Mouse (Mus musculus): ENCODE measurements at regions not wholly inside any gene's neighbourhood (a gene's known extent, or its start where the extent isn't known, plus 50 kb on each side); places are given as distances from the start of the nearest gene placed in this dataset.
"Not testable (repeated sequence)": the region's sequence is repeated elsewhere in the genome, so short reads cannot be mapped to it uniquely, and the experiment has no call there.

DNA sequence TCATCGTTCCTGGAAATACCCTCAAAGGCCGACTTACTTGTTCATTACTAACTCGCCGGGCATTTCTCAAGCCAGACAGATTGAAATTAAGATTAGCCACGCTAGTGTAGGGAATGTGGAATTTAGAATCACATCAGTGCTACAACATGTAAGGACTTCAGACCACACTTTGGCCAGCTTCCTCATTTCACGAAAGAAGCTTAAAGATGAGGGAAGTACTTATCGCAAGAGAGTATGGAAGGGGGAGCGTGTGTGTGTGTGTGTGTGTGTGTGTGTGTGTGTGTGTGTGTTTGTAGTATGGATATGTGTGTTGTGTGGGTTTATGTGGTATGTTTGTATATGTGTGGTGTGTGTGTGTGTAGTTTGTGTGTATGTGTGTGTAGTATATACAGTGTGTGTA lies 99.3 kb upstream of the Plcl2 start:
- Histone ChIP-seq H3K4me1 (0 out of 2 replicates have a peak, but pooled peaks cover 4% of the 10 kb centered on the region), H3K27me3 (ENCODE audit: insufficient read depth, poor library complexity, severe bottlenecking) (no peaks in the 10 kb centered on the region), H3K4me3 (no peak overlapping the region), H3K9me3 (no peaks in the 10 kb centered on the region), H3K27ac (no peak overlapping the region), H3K36me3 (no peaks in the 10 kb centered on the region)
- WGBS, result 86% methylated on average over 8 of the region's 8 CpGs
- DNase-seq (ENCODE audit: low spot score), result no peak

DNA sequence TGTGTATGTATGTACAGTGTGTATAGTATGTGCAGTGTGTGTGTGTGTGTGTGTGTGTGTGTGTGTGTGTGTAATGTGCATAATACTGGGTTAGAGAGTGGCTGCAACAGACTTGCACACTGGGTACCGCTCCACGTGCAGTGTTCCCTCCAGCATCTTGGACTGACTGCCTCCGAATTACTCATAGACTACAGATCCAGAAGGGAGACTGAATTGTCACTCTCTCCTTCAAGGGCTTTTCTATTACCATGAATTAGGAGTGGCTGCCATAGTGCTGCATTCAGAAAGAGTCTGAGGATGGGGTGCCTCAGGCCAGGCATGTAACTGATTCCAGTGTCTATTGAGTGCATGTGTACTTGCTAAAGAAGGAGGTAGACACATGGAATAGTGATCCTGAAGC lies 98.9 kb upstream of the Plcl2 start:
- H3K4me1 ChIP-seq, result 0 out of 2 replicates have a peak, but pooled peaks cover 4% of the 10 kb centered on the region
- H3K9me3 ChIP-seq, result no peaks in the 10 kb centered on the region
- no peaks in the 10 kb centered on the region for H3K36me3 ChIP-seq
- no peak for DNase-seq (ENCODE audit: low spot score)
- no peaks in the 10 kb centered on the region for H3K27me3 ChIP-seq (ENCODE audit: insufficient read depth, poor library complexity, severe bottlenecking)
- WGBS, result 86% methylated on average over 3 of the region's 3 CpGs
- H3K27ac ChIP-seq, result no peak overlapping the region
- H3K4me3 ChIP-seq, result no peak overlapping the region

DNA sequence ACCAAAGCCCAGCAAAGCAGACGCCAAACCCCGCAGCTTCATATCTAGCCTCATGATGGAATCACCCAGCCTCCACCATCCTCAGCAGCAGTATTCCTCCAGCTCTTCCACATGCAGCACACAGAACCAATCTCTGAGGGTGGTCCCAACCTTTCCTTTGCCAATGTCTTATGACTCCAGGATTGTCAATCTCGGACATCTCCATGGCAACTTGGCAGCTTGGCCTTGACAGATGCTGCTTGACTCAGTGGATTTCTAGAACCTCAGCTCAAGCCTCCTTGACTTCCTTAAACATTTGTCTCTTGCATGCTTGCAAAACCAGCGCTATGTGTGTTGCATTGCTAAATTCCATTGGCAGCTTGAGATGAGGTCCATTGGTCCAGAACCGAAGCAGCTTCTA lies 96.8 kb upstream of the Plcl2 start:
- DNase-seq (ENCODE audit: low spot score), result no peak
- Histone ChIP-seq H3K4me3 (no peak overlapping the region), H3K4me1 (0 out of 2 replicates have a peak, but pooled peaks cover 4% of the 10 kb centered on the region), H3K36me3 (no peaks in the 10 kb centered on the region), H3K27me3 (ENCODE audit: insufficient read depth, poor library complexity, severe bottlenecking) (no peaks in the 10 kb centered on the region), H3K9me3 (no peaks in the 10 kb centered on the region), H3K27ac (no peak overlapping the region)
- 83% methylated on average over 5 of the region's 5 CpGs for WGBS

DNA sequence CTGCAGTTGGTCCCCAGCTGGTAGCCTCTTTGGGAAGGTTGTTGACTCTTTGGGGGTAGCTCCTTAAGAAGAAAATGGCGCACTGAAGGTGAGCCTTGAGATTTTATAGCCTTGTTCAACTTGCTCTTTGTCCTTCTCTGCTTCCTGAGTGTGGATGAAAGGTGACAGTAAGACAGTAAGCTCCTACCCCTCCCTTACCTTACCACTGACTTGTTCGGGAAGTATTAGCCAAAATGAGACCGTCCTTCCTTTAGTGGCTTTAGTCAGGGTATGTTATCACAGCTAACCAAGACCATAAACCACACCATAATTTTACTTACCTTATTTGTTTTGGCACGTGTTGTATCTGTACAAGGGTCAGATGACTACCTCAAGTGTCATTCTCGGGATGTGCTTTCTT lies 95.3 kb upstream of the Plcl2 start:
- Histone ChIP-seq H3K27me3 (ENCODE audit: insufficient read depth, poor library complexity, severe bottlenecking) (no peaks in the 10 kb centered on the region), H3K9me3 (no peaks in the 10 kb centered on the region; the same call in 1 of the 2 replicates), H3K36me3 (no peaks in the 10 kb centered on the region), H3K27ac (no peak overlapping the region), H3K4me3 (no peak overlapping the region), H3K4me1 (no peaks in the 10 kb centered on the region)
- DNase-seq (ENCODE audit: low spot score), result no peak
- WGBS, result 83% methylated on average over 5 of the region's 5 CpGs

DNA sequence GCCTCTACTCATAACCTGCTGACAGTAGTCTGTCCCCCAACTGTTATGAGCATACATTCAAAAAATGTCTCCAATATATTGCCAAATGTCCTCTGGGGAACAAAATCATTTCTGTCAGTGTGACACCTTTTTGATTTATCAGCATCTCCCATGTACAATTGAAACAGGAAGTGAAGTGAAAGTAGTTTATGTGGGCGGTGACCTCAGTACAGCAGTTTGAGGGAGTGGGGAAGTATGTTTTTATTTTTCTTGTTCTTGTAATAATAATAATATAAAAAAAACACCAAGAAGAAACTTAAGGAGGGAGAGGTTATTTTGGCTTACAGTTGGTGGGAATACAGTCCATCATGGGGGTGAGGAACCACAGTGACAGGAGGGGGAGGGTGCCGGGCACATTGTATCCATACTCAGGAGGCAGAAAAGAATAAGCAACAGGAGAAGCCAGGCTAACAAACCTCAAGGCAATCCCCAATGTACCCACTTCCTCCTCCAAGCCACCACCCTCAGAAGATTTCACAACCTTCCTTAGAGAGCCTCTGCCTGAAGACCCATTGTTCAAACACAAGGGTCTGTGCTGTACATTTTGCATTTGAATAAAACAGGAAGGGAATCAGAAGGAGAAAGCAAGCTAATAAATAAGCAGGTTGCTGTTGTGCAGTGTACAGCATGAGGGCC lies 93.7 kb upstream of the Plcl2 start:
- DNase-seq (ENCODE audit: low spot score), result no peak
- 88% methylated on average over 2 of the region's 2 CpGs for WGBS
- no peak overlapping the region for H3K27ac ChIP-seq

DNA sequence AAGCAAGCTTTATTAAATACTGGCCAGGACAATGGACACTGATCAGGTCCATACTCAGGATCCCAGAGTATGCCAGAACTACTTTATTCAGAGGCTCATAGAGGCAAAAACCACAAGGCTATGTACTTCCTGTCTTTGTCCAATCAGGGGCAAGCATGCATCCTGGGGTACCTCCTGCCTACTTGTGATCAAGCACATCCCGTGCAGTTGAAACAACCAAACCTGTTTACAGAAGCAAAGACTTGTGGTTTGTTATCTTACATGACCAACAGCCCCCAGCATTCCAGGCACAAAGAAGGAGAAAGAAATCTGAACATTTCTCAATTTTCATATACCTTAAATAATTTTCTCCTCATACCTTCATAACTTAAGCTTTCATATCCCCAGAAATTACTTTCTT lies 93.1 kb upstream of the Plcl2 start:
- Histone ChIP-seq H3K27ac (no peak overlapping the region), H3K9me3 (no peaks in the 10 kb centered on the region; the same call in 1 of the 2 replicates), H3K4me3 (no peak overlapping the region), H3K27me3 (ENCODE audit: insufficient read depth, poor library complexity, severe bottlenecking) (no peaks in the 10 kb centered on the region), H3K36me3 (no peaks in the 10 kb centered on the region), H3K4me1 (no peaks in the 10 kb centered on the region)
- DNase-seq (ENCODE audit: low spot score), result no peak
- WGBS, result 55% methylated on average over 1 of the region's 1 CpGs

More for the DNA sequence above, 93.7 kb upstream of the Plcl2 start:
- no peaks in the 10 kb centered on the region for H3K27me3 ChIP-seq (ENCODE audit: insufficient read depth, poor library complexity, severe bottlenecking)
- H3K4me3 ChIP-seq, result no peak overlapping the region
- no peaks in the 10 kb centered on the region for H3K36me3 ChIP-seq
- H3K9me3 ChIP-seq, result no peaks in the 10 kb centered on the region; the same call in 1 of the 2 replicates
- H3K4me1 ChIP-seq, result no peaks in the 10 kb centered on the region

DNA sequence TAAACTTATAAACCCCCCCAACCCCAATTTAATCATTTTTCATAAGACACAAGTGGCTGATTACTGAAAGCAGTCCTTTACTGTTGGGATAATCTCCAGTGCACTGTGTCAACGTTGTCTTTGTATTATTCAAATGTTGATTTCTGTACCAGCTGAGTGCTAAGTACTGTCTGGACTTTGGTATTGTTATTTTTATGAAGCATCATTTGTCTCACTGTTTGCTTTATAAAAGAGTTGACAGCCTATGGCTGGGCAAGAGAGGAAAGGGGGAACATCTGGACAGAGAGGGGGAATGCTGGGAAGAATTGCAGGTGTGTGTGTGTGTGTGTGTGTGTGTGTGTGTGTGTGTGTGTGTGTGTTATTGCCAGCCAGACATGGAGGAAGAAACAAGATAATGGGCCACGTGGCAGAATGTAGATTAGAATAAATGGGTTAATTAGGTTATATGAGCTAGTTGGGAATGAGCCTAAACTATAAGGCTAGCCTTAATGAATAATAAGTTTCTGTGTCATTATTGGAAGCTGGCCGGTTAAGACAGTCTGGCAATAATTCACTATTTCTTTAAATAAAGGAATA lies 92.6 kb upstream of the Plcl2 start:
- H3K4me1 ChIP-seq, result no peaks in the 10 kb centered on the region
- H3K27ac ChIP-seq, result no peak overlapping the region
- no peaks in the 10 kb centered on the region; the same call in 1 of the 2 replicates for H3K9me3 ChIP-seq
- DNase-seq (ENCODE audit: low spot score), result no peak
- H3K36me3 ChIP-seq, result no peaks in the 10 kb centered on the region
- H3K27me3 ChIP-seq (ENCODE audit: insufficient read depth, poor library complexity, severe bottlenecking), result no peaks in the 10 kb centered on the region
- WGBS, result 74% methylated on average over 3 of the region's 3 CpGs
- H3K4me3 ChIP-seq, result no peak overlapping the region

DNA sequence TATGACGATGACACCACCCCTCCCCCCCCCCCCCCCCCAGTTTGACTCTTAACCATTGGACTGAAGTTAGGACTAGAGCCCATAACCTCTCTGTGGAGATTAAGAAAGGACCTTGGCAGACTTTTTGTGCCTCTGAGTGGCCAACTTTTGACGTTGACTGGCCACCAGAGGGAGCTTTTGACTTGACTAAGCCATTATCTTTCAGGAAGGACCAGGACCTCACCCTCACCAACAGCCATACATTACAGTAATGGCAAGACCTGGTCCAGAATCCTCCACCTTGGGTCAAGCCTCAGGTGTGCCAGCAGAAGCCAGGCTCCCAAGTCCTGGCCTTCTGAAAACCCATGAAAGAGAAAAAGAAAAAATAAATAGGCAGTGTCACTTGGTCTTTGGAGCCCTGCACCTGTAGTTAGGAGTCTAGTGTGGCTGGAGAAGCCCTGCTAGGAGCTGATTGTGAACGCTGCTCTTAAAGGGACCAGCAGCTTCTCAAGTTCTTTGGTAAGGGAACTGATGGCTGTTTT lies 90.3 kb upstream of the Plcl2 start:
- Histone ChIP-seq H3K4me1 (no peaks in the 10 kb centered on the region), H3K27ac (no peak overlapping the region), H3K36me3 (no peaks in the 10 kb centered on the region), H3K4me3 (no peak overlapping the region), H3K27me3 (ENCODE audit: insufficient read depth, poor library complexity, severe bottlenecking) (no peaks in the 10 kb centered on the region), H3K9me3 (no peaks in the 10 kb centered on the region; the same call in 1 of the 2 replicates)
- WGBS, result 57% methylated on average over 3 of the region's 3 CpGs
- no peak for DNase-seq (ENCODE audit: low spot score)

DNA sequence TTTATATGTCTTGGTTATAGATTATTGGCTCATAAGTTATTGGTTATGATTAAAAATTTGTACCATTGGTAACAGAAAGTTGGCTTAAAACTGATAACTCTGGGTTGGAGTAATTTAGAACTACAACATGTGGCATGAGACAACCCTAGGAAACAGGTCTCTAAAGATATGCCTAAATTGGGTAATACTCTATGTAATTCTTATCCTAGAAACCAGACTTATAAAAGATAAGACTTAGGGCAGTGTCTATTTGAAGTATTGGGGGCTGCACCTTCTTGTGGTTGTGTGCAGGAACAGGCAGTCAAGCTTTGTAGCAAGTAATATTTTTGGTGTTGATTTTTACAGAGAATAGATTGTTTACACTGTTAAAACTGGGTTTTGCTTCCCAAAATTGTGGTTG lies 89.7 kb upstream of the Plcl2 start:
- not testable (repeated sequence) for H3K27me3 ChIP-seq (ENCODE audit: insufficient read depth, poor library complexity, severe bottlenecking); H3K27ac ChIP-seq; H3K9me3 ChIP-seq; DNase-seq (ENCODE audit: low spot score); H3K4me3 ChIP-seq; H3K36me3 ChIP-seq; H3K4me1 ChIP-seq

DNA sequence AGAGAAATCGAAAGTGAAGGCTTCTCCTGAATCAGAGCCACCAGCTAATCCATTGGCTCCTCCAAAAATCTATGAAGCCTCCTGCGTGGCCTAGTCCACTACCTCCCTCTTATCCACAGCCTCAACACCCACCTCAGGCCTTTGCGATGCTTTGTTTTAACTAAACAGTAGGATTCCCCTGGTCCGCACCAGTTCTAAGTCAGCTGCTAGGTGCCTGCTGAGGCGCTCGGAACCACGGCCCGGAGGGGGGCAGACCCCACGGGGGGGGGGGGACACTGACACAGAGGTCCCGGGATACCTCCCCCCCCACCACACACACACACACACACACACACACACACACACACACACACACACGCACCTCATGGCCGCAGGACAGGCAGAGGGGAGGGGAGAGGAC lies 89.2 kb upstream of the Plcl2 start:
- Histone ChIP-seq H3K4me1 (no peaks in the 10 kb centered on the region), H3K4me3 (no peak overlapping the region), H3K27ac (no peak overlapping the region), H3K36me3 (no peaks in the 10 kb centered on the region), H3K9me3 (no peaks in the 10 kb centered on the region; the same call in 1 of the 2 replicates), H3K27me3 (ENCODE audit: insufficient read depth, poor library complexity, severe bottlenecking) (no peaks in the 10 kb centered on the region)
- WGBS, result 85% methylated on average over 12 of the region's 12 CpGs
- no peak for DNase-seq (ENCODE audit: low spot score)

DNA sequence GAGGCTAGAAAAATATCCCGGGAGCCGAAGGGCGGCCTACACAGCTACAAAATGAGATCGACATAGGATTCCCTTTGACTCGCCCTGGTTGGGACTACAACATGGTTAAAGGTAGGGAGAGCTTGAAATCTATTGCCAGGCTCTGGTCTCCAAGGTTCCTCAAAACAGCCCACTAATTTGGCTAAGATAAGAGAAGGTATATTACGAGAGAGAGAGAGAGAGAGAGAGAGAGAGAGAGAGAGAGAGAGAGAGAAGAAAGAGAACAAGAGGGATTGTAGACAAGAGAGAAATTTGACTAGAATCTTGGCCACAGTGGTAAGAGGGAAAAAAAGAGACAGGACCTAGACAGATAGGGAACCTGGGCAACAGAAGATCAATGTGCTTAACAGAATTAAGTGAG lies 88.5 kb upstream of the Plcl2 start:
- DNase-seq (ENCODE audit: low spot score), result no peak
- H3K27me3 ChIP-seq (ENCODE audit: insufficient read depth, poor library complexity, severe bottlenecking), result no peaks in the 10 kb centered on the region

DNA sequence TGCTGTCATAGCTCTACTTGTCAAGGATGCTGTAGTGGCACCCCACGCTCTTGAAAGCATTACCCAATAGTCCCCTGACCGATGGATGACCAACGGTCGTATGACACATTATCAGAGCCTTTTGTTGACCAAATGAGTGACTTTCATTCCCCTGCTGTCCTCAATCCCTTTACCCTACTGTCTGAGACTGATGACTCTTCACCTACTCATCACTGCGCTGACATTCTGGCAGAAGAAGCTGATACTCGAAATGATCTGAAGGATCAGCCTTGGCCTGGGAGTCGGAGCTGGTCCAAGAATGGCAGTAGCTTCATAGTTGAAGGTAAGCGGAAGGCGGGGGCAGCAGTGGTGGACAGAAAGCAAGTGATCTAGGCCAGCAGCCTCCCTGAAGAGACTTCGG lies 87.7 kb upstream of the Plcl2 start:
- Histone ChIP-seq H3K36me3 (no peaks in the 10 kb centered on the region), H3K4me3 (no peak overlapping the region), H3K27ac (no peak overlapping the region), H3K27me3 (ENCODE audit: insufficient read depth, poor library complexity, severe bottlenecking) (no peaks in the 10 kb centered on the region), H3K4me1 (no peaks in the 10 kb centered on the region), H3K9me3 (no peaks in the 10 kb centered on the region; the same call in 1 of the 2 replicates)
- no peak for DNase-seq (ENCODE audit: low spot score)
- 92% methylated on average over 10 of the region's 10 CpGs for WGBS

More for the DNA sequence above, 88.5 kb upstream of the Plcl2 start:
- no peak overlapping the region for H3K4me3 ChIP-seq
- H3K4me1 ChIP-seq, result no peaks in the 10 kb centered on the region
- 95% methylated on average over 6 of the region's 6 CpGs for WGBS
- no peak overlapping the region for H3K27ac ChIP-seq
- no peaks in the 10 kb centered on the region; the same call in 1 of the 2 replicates for H3K9me3 ChIP-seq
- H3K36me3 ChIP-seq, result no peaks in the 10 kb centered on the region

DNA sequence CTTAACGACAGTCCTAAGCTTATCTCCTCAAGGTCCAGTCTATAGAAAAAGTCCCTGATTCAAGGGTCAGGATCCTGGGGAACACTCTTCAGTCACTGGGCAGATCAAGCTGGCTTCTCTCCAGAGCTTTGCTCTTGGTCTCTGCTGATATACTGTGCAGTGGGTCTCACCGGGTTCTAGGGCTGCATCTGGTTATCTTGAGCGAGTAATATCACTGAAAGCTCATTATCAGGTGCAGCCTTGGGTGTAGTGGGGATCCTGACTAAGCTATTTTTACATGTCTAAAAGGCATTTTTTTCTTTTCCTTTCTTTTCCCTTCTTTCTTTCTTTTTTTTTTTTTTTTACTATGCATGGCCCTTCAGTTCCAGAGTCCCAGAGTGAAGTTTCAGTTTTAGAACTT lies 84.1 kb upstream of the Plcl2 start:
- no peak overlapping the region for H3K27ac ChIP-seq
- WGBS, result 53% methylated on average over 3 of the region's 3 CpGs
- DNase-seq (ENCODE audit: low spot score), result no peak
- no peaks in the 10 kb centered on the region for H3K36me3 ChIP-seq
- peaks cover 6% of the 10 kb centered on the region for H3K4me1 ChIP-seq
- H3K27me3 ChIP-seq (ENCODE audit: insufficient read depth, poor library complexity, severe bottlenecking), result no peaks in the 10 kb centered on the region
- H3K4me3 ChIP-seq, result no peak overlapping the region
- no peaks in the 10 kb centered on the region for H3K9me3 ChIP-seq

Measured in heart, embryonic 10.5 days (tissue).